Mouse (Mus musculus): ENCODE measurements around the gene Dnah17. TPM values are rescaled to one million over a fixed set of nuclear protein-coding genes. Genes with fewer than 3 reads are reported as not detected.

Gene Dnah17
- total RNA-seq, 2 experiments from 2014 or later: 0.12 to 0.30 TPM

GRCm38 (mm10) chr11:117996066-117996465 is 134.4 kb downstream of the Dnah17 start:
- DNase-seq (ENCODE audit: low spot score in 2 of 2): no peak

DNA sequence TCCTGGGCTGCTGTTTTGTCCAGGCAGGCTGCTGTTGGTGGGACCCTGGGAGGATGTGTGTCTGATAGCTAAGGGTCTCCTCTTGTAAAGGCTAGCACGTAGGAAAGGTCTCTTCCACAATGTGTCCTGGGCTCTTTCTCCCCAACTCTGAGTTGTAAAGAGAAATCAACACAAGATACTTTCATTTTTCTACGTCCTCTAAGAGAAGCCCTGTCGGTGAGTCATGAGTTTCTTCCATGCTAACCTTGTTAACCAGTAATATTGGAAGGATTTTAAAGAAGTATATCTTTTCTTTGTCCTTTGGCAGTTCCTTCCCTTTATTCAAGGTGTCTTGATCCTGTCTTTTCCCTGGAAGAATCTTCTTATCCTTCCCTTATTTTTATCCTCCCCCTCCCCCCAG is 134.8 kb downstream of the Dnah17 start:
- DNase-seq (ENCODE audit: low spot score in 2 of 2): no peak

DNA sequence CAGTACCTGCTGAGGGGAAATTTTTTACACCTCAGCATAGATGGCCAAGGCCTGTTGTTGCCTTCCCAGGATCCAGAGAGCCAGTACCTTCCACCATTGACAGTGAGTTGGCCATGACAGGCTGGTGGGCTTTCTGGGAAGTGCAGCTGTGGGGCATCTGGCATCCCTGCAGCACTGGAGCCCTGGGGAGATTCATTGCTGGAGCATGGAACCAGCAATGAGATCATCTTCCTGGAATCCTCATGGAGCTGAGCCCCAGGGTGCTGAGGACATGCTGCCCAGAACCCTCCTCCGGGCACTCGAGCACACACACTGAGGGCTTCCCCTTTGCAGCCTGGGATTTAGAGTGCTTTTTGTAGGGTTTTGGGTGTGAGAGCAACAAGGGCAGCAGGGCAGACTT is 135.2 kb downstream of the Dnah17 start:
- no peak for DNase-seq (ENCODE audit: low spot score in 2 of 2)

DNA sequence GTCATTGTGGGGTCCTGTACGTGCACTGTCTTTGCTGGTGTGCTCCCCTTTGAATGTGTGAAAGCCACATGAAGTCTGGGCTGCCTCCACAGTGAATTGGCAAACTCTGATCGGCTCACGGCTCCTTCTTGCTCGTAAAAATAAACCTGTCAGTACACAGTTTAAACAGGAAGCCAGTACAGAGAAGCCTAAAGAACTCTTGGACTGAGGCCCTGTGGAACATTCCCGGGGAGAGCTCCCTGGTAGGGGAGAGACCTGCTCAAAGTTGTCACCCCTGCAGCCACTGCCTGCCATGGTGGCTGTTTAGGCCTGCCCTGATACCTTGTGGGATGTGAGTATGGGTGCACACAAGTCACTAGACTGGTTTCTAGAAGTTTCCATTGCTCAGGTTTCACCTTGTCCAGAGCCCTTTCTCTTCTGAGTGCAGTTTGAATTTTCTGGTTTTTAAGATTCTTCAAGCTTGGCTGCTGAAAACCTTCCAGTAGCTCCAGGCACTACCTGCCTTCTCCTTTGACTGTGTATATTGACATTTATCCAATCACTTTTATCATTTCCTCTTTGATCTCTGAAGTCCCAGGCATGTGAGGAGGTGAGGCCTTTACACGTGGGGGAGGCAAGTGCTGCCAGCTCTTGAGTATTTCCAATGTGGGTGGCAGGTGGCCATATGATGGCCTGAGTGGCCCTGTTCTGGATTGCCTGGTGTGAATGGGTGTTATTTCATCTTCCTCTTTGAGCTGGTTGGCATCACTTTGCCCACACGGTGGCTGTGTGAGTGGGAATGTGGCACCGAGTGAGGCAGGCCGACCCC is 136.0 kb downstream of the Dnah17 start:
- no peak for DNase-seq (ENCODE audit: low spot score in 2 of 2)

DNA sequence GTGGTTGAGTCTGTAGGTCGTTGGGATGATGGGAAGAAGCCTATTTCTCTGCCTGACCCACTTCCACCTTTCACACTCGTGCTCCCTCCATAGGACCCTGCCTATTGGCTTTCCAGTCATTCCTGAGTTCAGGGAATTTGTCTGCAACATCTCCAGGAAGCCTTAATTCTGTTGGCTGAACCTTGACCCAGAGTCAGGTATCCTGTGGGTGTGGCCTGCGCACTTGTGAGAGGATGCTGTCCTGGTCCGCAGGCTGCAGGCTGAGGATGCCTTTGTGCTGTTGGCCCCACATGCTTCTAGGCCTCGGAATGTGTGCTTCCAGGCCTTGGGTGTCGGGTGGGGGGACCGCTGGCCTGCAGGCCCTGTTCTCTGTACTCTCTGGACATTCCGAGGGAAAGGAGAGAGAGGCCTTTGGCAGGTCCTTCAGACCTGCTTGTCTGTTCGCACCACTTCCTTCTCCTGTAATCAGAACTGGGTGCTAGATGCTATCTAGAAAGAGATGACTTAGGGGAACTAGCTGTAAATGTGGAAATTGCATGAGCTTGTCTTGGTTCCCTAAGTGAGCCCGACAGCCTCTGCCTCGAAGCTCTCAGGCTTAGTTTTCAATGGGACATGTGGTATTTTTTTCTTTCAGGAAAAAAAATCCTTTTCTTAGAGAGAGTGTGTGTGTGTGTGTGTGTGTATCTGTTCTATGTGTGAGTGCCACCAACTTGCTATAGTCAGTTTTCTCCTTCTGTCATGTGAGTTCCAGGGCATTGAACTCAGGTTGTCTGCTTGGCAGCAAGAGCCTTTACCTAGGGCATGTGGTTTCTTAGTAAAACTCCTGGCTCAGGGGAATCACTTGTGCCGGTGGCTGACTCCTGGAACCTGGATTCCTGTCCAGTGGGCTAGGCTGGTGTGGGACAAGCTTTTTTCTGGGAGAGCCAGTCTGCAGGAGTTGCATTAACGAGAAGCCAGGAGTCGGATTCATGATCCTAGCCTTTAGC is 137.0 kb downstream of the Dnah17 start:
- DNase-seq (ENCODE audit: low spot score in 2 of 2): no peak

- DNase-seq (ENCODE audit: low spot score in 2 of 2): no peak
Measured at GRCm38 (mm10) chr11:117991502-117992470, 138.6 kb downstream of the Dnah17 start.

GRCm38 (mm10) chr11:117989926-117990325 is 140.5 kb downstream of the Dnah17 start:
- DNase-seq (ENCODE audit: low spot score in 2 of 2): no peak

DNA sequence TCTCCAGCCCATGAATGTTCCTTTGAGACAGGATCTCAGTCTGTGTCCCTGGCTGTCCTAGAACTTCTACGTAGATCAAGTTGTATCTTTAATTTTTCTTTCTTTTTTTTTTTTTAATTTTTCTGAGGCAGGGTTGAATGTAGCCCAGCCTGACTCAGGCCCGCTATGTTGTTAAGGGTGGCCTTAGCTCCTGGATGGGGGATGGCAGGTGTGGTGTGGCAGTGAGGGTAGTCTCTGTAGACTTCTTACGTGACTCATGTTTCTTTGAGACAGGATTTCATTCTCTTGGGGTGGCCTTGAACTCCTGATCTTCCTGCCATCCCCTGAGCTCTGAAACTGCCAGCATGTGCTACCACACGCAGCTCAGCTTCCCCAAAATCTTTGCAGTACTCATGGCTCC is 141.2 kb downstream of the Dnah17 start:
- DNase-seq (ENCODE audit: low spot score in 2 of 2): no peak

DNA sequence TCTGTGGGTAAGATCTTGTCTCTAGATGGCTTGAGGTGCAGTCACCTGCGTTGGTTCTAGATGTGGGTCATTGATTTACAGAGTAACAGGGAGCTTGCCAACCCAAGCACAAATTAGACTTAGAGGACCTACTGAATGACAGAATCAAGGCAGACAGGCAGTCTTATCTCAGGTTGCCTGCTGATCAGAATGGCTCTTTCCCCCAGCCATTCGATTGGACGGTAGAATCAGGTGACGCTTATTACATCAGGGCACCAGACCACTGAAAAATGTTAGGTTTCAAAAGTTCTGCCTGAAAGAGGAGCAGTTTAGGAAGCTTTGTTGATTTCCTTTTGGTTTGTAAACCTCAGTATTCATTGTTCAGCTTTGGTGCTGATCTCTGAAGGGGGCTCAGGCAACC is 142.5 kb downstream of the Dnah17 start:
- no peak for DNase-seq (ENCODE audit: low spot score in 2 of 2)

DNA sequence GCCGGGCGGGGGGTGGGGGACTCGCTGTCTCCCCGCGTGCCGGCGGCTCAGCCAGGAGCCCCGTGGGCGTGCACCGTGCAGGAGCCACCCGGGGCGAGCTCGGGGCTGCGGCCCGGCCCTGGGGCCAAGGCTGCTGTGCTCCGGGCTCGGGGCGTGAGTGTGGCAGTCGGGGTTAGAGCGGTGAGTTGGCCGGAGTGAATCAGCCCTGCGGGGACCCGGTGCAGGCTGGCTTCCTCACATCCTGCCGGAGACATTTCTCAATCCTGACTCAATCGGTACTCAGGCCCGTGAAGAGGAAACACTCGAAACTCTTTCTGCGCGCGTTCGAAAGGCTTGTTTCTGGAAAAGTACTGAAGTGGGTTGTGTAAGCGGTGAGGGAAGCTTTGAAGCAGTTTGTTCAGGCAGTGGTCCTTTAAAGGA is 143.4 kb downstream of the Dnah17 start:
- no peak for DNase-seq (ENCODE audit: low spot score in 2 of 2)

DNA sequence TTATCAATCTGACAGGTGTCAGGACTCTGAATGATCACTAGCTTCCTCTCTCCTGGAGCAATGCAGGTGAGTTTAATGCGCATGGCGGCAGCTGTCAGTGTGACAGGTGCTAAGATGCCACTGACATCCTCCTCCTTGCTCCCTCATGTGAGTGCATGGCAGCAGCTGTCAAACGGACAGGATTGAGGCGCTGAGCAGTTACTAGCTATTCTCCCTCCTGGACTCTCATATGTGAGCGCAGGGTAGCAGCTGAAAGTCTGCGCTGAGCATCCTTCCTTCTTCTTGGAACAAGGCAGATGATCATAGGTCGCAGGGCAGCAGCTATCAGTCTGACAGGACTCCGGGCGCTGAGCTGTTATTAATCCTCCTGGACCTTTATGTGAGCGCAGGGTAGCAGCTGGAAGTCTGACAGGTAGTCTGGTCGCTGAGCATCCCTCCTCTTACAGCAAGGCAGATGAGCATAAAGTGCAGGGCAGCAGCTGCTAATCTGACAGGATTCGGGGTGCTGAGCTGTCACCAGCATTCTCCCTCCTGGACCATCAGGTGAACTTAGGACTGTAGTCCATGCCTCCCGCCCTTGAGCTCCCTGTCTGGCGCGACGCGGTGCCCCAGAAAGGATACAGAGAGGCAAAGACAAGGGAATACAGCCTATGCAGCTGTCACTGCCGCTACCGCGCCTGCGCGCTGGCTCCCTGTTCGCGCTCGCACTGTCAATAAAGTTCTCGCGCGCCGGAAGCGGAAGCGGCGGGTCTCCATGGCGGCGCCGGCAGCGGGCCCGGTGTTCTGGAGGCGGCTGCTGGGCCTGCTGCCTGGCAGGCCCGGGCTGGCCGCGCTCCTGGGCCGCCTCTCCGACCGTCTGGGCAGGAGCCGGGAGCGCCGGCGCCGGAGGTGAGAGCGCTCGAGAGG is 144.1 kb downstream of the Dnah17 start, which contains the start of gene Pgs1:
Gene Pgs1, plus strand, starts transcription at position 167 of the 906 bp plus-strand sequence.
- peak; percentile 90 to 95 for DNase-seq (ENCODE audit: low spot score in 2 of 2)

DNA sequence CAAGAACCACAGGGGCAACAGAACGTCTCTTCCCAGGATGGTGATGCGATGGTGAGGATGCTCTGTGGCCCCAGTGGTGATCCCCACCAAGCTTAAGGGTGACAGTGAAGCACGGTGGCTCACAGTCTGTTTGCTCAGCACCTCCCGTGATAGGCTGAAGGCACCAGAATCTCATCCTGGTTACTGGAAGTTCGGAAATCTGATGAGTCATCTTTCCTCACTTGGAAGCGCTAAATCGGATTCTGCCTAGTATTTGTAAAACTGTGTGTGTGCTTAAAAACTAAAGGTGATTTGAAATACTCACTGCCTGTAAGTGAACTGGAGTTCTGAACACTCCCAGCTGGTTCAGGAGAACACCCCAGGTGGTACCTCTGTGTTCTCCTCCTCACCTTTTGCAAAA is 146.7 kb downstream of the Dnah17 start:
- DNase-seq (ENCODE audit: low spot score in 2 of 2): no peak

DNA sequence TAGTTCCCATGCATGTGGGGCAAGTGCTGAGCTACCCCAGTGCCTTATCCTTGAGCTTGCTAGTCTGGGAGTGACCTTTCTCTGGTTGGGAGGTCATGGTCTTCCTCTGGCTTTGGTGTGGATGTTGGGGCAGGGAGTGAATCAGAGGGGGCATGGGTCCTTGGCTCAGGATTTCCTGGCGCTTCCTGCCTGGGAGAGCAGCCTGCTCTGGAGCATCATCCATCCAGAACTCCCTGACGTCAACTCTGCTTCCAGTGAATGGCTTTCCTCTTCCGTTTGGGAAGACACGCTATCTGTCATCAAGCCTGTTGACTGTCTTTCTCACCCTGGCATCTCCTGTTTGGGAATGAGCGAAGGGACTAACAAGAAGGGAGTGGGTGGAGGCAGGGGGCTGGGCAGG is 148.0 kb downstream of the Dnah17 start:
- no peak for DNase-seq (ENCODE audit: low spot score in 2 of 2)

- no peak for DNase-seq (ENCODE audit: low spot score in 2 of 2)
Measured at GRCm38 (mm10) chr11:117979388-117979787, 151.0 kb downstream of the Dnah17 start.

DNA sequence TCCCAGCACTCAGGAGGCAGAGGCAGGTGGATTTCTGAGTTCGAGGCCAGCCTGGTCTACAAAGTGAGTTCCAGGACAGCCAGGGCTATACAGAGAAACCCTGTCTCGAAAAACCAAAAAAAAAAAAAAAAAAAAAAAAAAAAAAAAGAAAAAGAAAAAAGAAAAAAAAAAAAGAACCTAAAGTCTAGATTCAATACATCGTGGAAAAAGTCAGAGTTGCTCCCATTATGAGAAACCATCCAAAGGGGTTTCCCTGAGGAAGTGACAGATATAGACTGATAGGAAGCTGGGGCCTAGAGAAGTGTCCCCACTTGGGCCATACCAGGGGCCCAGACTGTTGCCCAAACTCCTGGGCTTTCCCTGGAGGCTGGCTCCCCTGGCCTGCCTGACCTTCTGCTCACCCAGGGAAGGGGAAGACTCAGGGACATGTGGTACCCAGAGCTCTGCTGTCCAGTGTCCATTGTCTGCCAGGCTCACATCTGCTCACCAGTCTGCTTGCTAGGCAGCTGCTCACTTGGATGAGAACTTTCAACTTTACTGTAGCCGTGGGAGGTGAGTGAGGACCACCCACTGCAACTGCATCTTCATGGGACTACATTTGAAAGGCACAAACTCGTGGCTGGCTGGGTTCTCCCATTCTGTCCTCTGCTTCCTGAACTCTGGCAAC is 152.6 kb downstream of the Dnah17 start:
- DNase-seq (ENCODE audit: low spot score in 2 of 2): no peak

DNA sequence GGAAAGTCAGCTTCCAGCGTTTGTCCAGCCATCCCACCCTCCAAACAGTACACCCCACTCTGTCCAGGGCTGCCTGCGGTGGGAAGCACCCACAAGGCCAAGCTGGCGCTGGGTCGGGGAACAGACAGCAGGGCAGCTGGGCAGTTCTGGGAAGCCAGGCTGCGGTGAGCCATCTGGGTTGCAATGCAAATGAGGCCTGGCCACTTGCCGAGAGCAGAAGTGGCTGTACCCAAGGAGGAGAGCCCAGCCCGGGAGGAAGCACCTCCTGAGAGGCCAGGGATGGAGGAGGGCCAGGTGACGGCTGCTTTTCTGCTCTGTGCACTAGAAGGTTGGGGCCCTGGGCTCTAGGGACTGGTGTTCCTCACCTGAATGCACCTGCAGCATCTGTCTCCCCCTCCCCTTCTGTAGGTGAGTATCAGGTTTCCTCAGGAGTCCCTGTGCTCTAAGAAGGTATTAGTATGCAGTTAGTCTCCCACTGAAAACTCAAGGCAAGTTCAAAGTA is 154.3 kb downstream of the Dnah17 start:
- peak in 1 of 2 experiments; percentile 40 for DNase-seq (ENCODE audit: low spot score in 2 of 2)

DNA sequence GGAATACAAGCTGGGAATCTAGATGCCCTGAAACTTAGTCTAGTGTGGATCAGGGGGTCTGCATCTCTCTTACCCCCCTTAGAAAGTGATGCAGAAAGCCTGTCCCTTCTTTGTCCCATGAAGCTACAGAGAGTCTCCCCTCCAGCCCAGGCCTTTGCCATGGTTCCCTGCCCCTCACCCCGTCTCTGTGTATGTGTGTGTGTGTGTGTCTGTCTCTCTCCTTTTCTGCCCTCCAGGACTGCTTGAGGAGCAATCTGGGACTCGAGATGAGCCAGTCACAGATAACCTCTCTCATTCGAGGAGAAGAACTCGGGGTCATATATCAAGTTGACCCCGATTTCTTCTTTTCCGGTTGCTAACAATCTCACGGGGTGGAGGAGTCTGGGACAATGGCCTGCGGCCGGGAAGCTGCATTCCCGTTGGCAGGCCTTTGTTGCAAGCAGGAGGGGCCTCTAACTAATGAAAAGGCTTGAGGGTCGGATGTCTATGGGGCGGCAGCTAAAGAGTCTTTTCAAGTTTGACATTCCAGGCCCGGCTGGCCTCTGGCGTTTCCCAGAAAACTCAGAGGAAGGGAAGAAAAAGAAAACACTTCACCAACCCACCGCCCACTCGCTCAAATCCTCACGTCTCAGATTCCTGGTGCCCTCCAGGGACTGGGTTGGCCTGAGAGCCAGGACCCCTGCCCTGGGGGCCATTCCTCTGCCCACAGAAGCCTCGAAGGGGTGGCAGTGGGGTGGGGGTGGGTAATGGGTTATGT is 155.0 kb downstream of the Dnah17 start:
- DNase-seq (ENCODE audit: low spot score in 2 of 2): no peak
